Mouse (Mus musculus): ENCODE measurements around the gene Vwa1. TPM values are rescaled to one million over a fixed set of nuclear protein-coding genes. Genes with fewer than 3 reads are reported as not detected.

The Vwa1 gene
- polyA plus RNA-seq, 1 experiment: 21.5 TPM

- peak overlapping the region; percentile 95 for H3K4me3 ChIP-seq (ENCODE audit: extremely low read depth, insufficient read depth, insufficient read length)
- WGBS: under 1% methylated on average over 58 of the region's 58 CpGs
- DNase-seq (ENCODE audit: low read depth in 1 of 2, low spot score in 2 of 2): peak; percentile 90 to 94
- H3K36me3 ChIP-seq (ENCODE audit: control insufficient read depth, insufficient read depth, low read length): peaks cover 16% of the 10 kb centered on the region
- no peak for TF ChIP-seq CTCF (IDR thresholded peaks at IDR 0.05; ENCODE audit: extremely low read depth, insufficient read depth, insufficient read length, insufficient replicate concordance)
- TF ChIP-seq POLR2A (IDR thresholded peaks at IDR 0.05; ENCODE audit: low read depth, low read length): peak; percentile 85
- H3K27ac ChIP-seq (ENCODE audit: insufficient read depth, low read length): peak overlapping the region; percentile 59
- peaks cover 6% of the 10 kb centered on the region; the same call in 1 of the 2 replicates for H3K4me1 ChIP-seq (ENCODE audit: control insufficient read depth, insufficient read depth, insufficient read length)
- H3K27me3 ChIP-seq (ENCODE audit: control insufficient read depth, insufficient read depth, low read length): no peaks in the 10 kb centered on the region
These were observed 29.0 kb upstream of the Vwa1 start for GRCm38 (mm10) chr4:155803340-155804041.

- peak in 1 of 2 experiments; percentile 26 for DNase-seq (ENCODE audit: low read depth in 1 of 2, low spot score in 2 of 2)
- Histone ChIP-seq H3K27ac (ENCODE audit: insufficient read depth, low read length) (peak within 1 kb of the TSS; percentile 59), H3K4me1 (ENCODE audit: control insufficient read depth, insufficient read depth, insufficient read length) (peaks cover 6% of the 10 kb centered on the region; the same call in 1 of the 2 replicates), H3K36me3 (ENCODE audit: control insufficient read depth, insufficient read depth, low read length) (peaks cover 10% of the 10 kb centered on the region), H3K27me3 (ENCODE audit: control insufficient read depth, insufficient read depth, low read length) (no peaks in the 10 kb centered on the region), H3K4me3 (ENCODE audit: extremely low read depth, insufficient read depth, insufficient read length) (peak within 1 kb of the TSS; percentile 95)
- no peak for TF ChIP-seq POLR2A (IDR thresholded peaks at IDR 0.05; ENCODE audit: low read depth, low read length)
- TF ChIP-seq CTCF (IDR thresholded peaks at IDR 0.05; ENCODE audit: extremely low read depth, insufficient read depth, insufficient read length, insufficient replicate concordance): no peak
- 7% methylated on average over 12 of the region's 12 CpGs for WGBS
These were observed 28.3 kb upstream of the Vwa1 start, which contains the start of gene Mrpl20 for GRCm38 (mm10) chr4:155802741-155803339. Gene Mrpl20 (plus strand): TSS chr4:155802878.

GRCm38 (mm10) chr4:155802075-155802474 lies 27.6 kb upstream of the Vwa1 start:
- Histone ChIP-seq H3K36me3 (ENCODE audit: control insufficient read depth, insufficient read depth, low read length) (peaks cover 5% of the 10 kb centered on the region), H3K27me3 (ENCODE audit: control insufficient read depth, insufficient read depth, low read length) (no peaks in the 10 kb centered on the region), H3K4me3 (ENCODE audit: extremely low read depth, insufficient read depth, insufficient read length) (no peak overlapping the region), H3K4me1 (ENCODE audit: control insufficient read depth, insufficient read depth, insufficient read length) (peaks cover 6% of the 10 kb centered on the region; the same call in 1 of the 2 replicates), H3K27ac (ENCODE audit: insufficient read depth, low read length) (no peak overlapping the region)
- no peak for TF ChIP-seq POLR2A (IDR thresholded peaks at IDR 0.05; ENCODE audit: low read depth, low read length)
- no peak for TF ChIP-seq CTCF (IDR thresholded peaks at IDR 0.05; ENCODE audit: extremely low read depth, insufficient read depth, insufficient read length, insufficient replicate concordance)
- no peak for DNase-seq (ENCODE audit: low read depth in 1 of 2, low spot score in 2 of 2)
- WGBS: 100% methylated on average over 1 of the region's 1 CpGs

- no peak for DNase-seq (ENCODE audit: low read depth in 1 of 2, low spot score in 2 of 2)
These were observed 19.2 kb upstream of the Vwa1 start for GRCm38 (mm10) chr4:155793730-155794129.

GRCm38 (mm10) chr4:155791240-155791933 lies 16.9 kb upstream of the Vwa1 start:
- H3K27ac ChIP-seq (ENCODE audit: insufficient read depth, low read length): no peak overlapping the region

More at GRCm38 (mm10) chr4:155793730-155794129, 19.2 kb upstream of the Vwa1 start:
- Histone ChIP-seq H3K4me1 (ENCODE audit: control insufficient read depth, insufficient read depth, insufficient read length) (no peaks in the 10 kb centered on the region), H3K4me3 (ENCODE audit: extremely low read depth, insufficient read depth, insufficient read length) (no peak overlapping the region), H3K36me3 (ENCODE audit: control insufficient read depth, insufficient read depth, low read length) (no peaks in the 10 kb centered on the region), H3K27me3 (ENCODE audit: control insufficient read depth, insufficient read depth, low read length) (no peaks in the 10 kb centered on the region; the same call in 1 of the 2 replicates), H3K27ac (ENCODE audit: insufficient read depth, low read length) (no peak overlapping the region)
- 78% methylated on average over 2 of the region's 2 CpGs for WGBS
- TF ChIP-seq CTCF (IDR thresholded peaks at IDR 0.05; ENCODE audit: extremely low read depth, insufficient read depth, insufficient read length, insufficient replicate concordance) (no peak), POLR2A (IDR thresholded peaks at IDR 0.05; ENCODE audit: low read depth, low read length) (no peak)

GRCm38 (mm10) chr4:155790650-155791161 lies 16.2 kb upstream of the Vwa1 start:
- Histone ChIP-seq H3K27me3 (ENCODE audit: control insufficient read depth, insufficient read depth, low read length) (no peaks in the 10 kb centered on the region), H3K27ac (ENCODE audit: insufficient read depth, low read length) (no peak overlapping the region), H3K4me3 (ENCODE audit: extremely low read depth, insufficient read depth, insufficient read length) (no peak overlapping the region), H3K36me3 (ENCODE audit: control insufficient read depth, insufficient read depth, low read length) (no peaks in the 10 kb centered on the region), H3K4me1 (ENCODE audit: control insufficient read depth, insufficient read depth, insufficient read length) (no peaks in the 10 kb centered on the region)
- no peak for DNase-seq (ENCODE audit: low read depth in 1 of 2, low spot score in 2 of 2)
- 77% methylated on average over 3 of the region's 3 CpGs for WGBS
- TF ChIP-seq CTCF (IDR thresholded peaks at IDR 0.05; ENCODE audit: extremely low read depth, insufficient read depth, insufficient read length, insufficient replicate concordance) (no peak), POLR2A (IDR thresholded peaks at IDR 0.05; ENCODE audit: low read depth, low read length) (no peak)

More at GRCm38 (mm10) chr4:155791240-155791933, 16.9 kb upstream of the Vwa1 start:
- H3K4me3 ChIP-seq (ENCODE audit: extremely low read depth, insufficient read depth, insufficient read length): no peak overlapping the region
- 85% methylated on average over 24 of the region's 24 CpGs for WGBS
- H3K27me3 ChIP-seq (ENCODE audit: control insufficient read depth, insufficient read depth, low read length): no peaks in the 10 kb centered on the region
- H3K36me3 ChIP-seq (ENCODE audit: control insufficient read depth, insufficient read depth, low read length): no peaks in the 10 kb centered on the region
- TF ChIP-seq CTCF (IDR thresholded peaks at IDR 0.05; ENCODE audit: extremely low read depth, insufficient read depth, insufficient read length, insufficient replicate concordance): no peak
- no peak for TF ChIP-seq POLR2A (IDR thresholded peaks at IDR 0.05; ENCODE audit: low read depth, low read length)
- no peak for DNase-seq (ENCODE audit: low read depth in 1 of 2, low spot score in 2 of 2)
- H3K4me1 ChIP-seq (ENCODE audit: control insufficient read depth, insufficient read depth, insufficient read length): no peaks in the 10 kb centered on the region

Data from spleen, adult 2 months (tissue).